7 mouse cellular contexts compared by ENCODE assay signal in the genomic region with DNA sequence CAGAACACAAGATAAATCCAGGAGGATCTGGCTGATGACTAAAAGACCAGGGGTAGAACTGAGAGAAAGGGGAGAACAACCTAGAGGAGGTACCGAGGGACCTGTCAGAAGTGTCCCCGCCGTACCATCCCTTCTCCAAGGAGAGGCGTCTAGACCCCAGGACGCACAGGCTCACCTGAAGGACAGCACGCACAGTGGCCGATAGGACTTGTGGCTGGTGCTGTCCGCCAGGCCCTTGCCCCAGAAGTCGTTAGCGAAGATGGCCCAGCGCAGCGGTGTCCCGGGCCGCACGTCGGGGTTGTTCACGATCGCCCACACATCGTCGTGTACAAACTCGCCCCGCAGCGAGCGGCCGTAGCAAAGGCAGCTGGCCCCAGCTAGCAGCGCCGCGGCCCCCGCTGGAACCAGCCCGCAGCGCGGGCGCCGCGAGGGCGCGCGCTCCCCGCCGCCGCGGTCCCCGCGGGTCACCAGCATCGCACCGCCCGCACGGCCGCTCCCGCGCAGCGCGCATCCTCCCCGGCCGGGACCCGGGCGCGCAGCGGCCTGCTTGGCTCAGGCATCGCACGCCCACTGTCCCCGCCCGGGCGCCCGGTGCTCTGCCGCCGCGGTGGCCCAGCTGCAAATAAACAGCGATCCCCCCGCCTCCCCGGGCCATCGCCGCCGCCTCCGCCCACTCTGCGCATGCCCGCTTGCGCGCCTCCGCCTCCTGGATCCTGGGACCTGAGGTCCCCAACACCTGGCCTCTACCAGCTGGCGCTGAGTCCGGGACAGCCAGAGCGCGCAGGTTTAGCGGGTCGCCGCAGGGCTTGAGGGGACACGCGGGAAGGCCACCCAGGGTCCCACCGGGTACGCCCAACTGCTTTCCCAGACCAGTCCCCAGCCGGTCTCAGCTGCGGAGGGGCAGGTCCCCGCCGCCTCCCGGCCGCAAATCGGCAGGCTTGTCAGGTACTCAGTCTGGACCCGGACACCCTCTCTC. TPM values are rescaled to one million over a fixed set of nuclear protein-coding genes. Genes with fewer than 3 reads are reported as not detected.
A peak's percentile ranks its signal among the peaks of the same experiment; 100 is the strongest.
DNase-seq lines count a peak whose midpoint lies in the region; ATAC-seq and TF ChIP-seq lines count a peak whose summit lies in the region.

A gene (minus strand): TSS at position 664 of the 976 bp plus-strand sequence.

- peak within 1 kb of the TSS; percentile 84 for H3K4me2 ChIP-seq in embryonic facial prominence, embryonic 12.5 days (replicated peaks)
- peak within 1 kb of the TSS; percentile 95 for H3K4me2 ChIP-seq in limb, embryonic 15.5 days
- H3K4me2 ChIP-seq in midbrain, embryonic 16.5 days (ENCODE audit: low read length) = peak within 1 kb of the TSS; percentile 72

- no peaks in the 10 kb centered on the region for H3K79me2 ChIP-seq in heart, adult 2 months (replicated peaks; ENCODE audit: control insufficient read depth, insufficient read depth, low read length)

- H3K4me1 ChIP-seq in bone marrow, adult 2 months (ENCODE audit: control insufficient read depth, insufficient read depth, low read length) = no peaks in the 10 kb centered on the region
- H3K4me1 ChIP-seq in embryonic facial prominence, embryonic 12.5 days = peaks cover 25% of the 10 kb centered on the region; the same call in 1 of the 2 replicates
- peaks cover 5% of the 10 kb centered on the region for H3K4me1 ChIP-seq in heart, adult 2 months (ENCODE audit: control insufficient read depth, insufficient read depth, low read length)
- no peaks in the 10 kb centered on the region for H3K4me1 ChIP-seq in kidney, adult 2 months (ENCODE audit: control insufficient read depth, insufficient read depth, low read length)
- peaks cover 35% of the 10 kb centered on the region for H3K4me1 ChIP-seq in limb, embryonic 15.5 days
- peaks cover 16% of the 10 kb centered on the region for H3K4me1 ChIP-seq in midbrain, embryonic 16.5 days (ENCODE audit: control insufficient read depth, insufficient read depth, low read length)

- DNase-seq in heart, adult 2 months = peak; percentile 92 to 94
- peak; percentile 83 for DNase-seq in kidney, adult 2 months
- peak; percentile 14 to 22 for DNase-seq in spleen, postnatal 36 days (ENCODE audit: low spot score in 2 of 2)

- no peak for TF ChIP-seq CTCF in bone marrow, adult 2 months (IDR thresholded peaks at IDR 0.05; ENCODE audit: control insufficient read depth, insufficient read depth, low read length)
- TF ChIP-seq CTCF in heart, adult 2 months (IDR thresholded peaks at IDR 0.05) = peak; percentile 26; the same call in 1 of the 2 replicates
- no peak for TF ChIP-seq CTCF in kidney, adult 2 months (conservative IDR thresholded peaks at IDR 0.05; ENCODE audit: insufficient read depth, insufficient read length, low read depth, low read length)

- no peak for TF ChIP-seq POLR2A in bone marrow, adult 2 months (IDR thresholded peaks at IDR 0.05; ENCODE audit: borderline replicate concordance, control insufficient read depth, low read depth, low read length)
- peak; percentile 73 for TF ChIP-seq POLR2A in heart, adult 2 months (IDR thresholded peaks at IDR 0.05; ENCODE audit: insufficient read depth, low read depth, low read length)
- no peak for TF ChIP-seq POLR2A in kidney, adult 2 months (IDR thresholded peaks at IDR 0.05; ENCODE audit: low read depth, low read length)

- TF ChIP-seq EP300 in heart, adult 2 months (IDR thresholded peaks at IDR 0.05; ENCODE audit: insufficient read depth, low read depth, low read length) = no peak

- peak within 1 kb of the TSS; percentile 11 for H3K4me3 ChIP-seq in bone marrow, adult 2 months (replicated peaks; ENCODE audit: control insufficient read depth, low read depth, low read length)
- peak within 1 kb of the TSS; percentile 62 for H3K4me3 ChIP-seq in embryonic facial prominence, embryonic 12.5 days
- peak within 1 kb of the TSS; percentile 95 for H3K4me3 ChIP-seq in heart, adult 2 months
- peak within 1 kb of the TSS; percentile 55 for H3K4me3 ChIP-seq in kidney, adult 2 months (ENCODE audit: insufficient read depth, low read depth, low read length)
- H3K4me3 ChIP-seq in limb, embryonic 15.5 days = peak within 1 kb of the TSS; percentile 74
- H3K4me3 ChIP-seq in midbrain, embryonic 16.5 days (ENCODE audit: low read depth, low read length) = peak within 1 kb of the TSS; percentile 78

- no peaks in the 10 kb centered on the region for H3K36me3 ChIP-seq in embryonic facial prominence, embryonic 12.5 days
- H3K36me3 ChIP-seq in heart, adult 2 months (ENCODE audit: control insufficient read depth, insufficient read depth, low read length) = peaks cover 15% of the 10 kb centered on the region
- no peaks in the 10 kb centered on the region for H3K36me3 ChIP-seq in kidney, adult 2 months (ENCODE audit: control insufficient read depth, insufficient read depth, low read length)
- H3K36me3 ChIP-seq in limb, embryonic 15.5 days = no peaks in the 10 kb centered on the region
- H3K36me3 ChIP-seq in midbrain, embryonic 16.5 days (ENCODE audit: control insufficient read depth, insufficient read depth, low read length) = no peaks in the 10 kb centered on the region

- H3K9ac ChIP-seq in embryonic facial prominence, embryonic 12.5 days = peak within 1 kb of the TSS; percentile 78
- H3K9ac ChIP-seq in heart, adult 2 months (ENCODE audit: low read depth, low read length) = peak within 1 kb of the TSS; percentile 90
- peak within 1 kb of the TSS; percentile 54 for H3K9ac ChIP-seq in limb, embryonic 15.5 days
- H3K9ac ChIP-seq in midbrain, embryonic 16.5 days (ENCODE audit: low read depth, low read length) = peak within 1 kb of the TSS; percentile 86

- H3K9me3 ChIP-seq in embryonic facial prominence, embryonic 12.5 days = no peaks in the 10 kb centered on the region
- no peaks in the 10 kb centered on the region for H3K9me3 ChIP-seq in limb, embryonic 15.5 days
- no peaks in the 10 kb centered on the region for H3K9me3 ChIP-seq in midbrain, embryonic 16.5 days (replicated peaks; ENCODE audit: control insufficient read depth, low read length, poor library complexity, severe bottlenecking)

- H3K27ac ChIP-seq in bone marrow, adult 2 months (ENCODE audit: control insufficient read depth, insufficient read depth, low read depth, low read length, poor library complexity) = no peak within 1 kb of the TSS
- H3K27ac ChIP-seq in embryonic facial prominence, embryonic 12.5 days = no peak within 1 kb of the TSS
- peak within 1 kb of the TSS; percentile 93 for H3K27ac ChIP-seq in heart, adult 2 months
- peak within 1 kb of the TSS; percentile 21 for H3K27ac ChIP-seq in kidney, adult 2 months (ENCODE audit: insufficient read depth, low read depth, low read length)
- H3K27ac ChIP-seq in limb, embryonic 15.5 days = peak within 1 kb of the TSS; percentile 38
- H3K27ac ChIP-seq in midbrain, embryonic 16.5 days (ENCODE audit: low read length) = peak within 1 kb of the TSS; percentile 76

- ATAC-seq in embryonic facial prominence, embryonic 12.5 days (ENCODE audit: insufficient number of reproducible peaks, insufficient read depth, low FRiP score, low TSS enrichment) = peak; percentile 71
- peak; percentile 53 for ATAC-seq in limb, embryonic 15.5 days (ENCODE audit: insufficient number of reproducible peaks, low FRiP score, low TSS enrichment, low read depth)
- peak; percentile 80 for ATAC-seq in midbrain, embryonic 16.5 days

- WGBS in bone marrow, adult 2 months = 2% methylated on average over 99 of the region's 99 CpGs
- WGBS in embryonic facial prominence, embryonic 12.5 days = under 1% methylated on average over 94 of the region's 99 CpGs
- 0% methylated on average over 80 of the region's 99 CpGs for WGBS in heart, adult 2 months
- 1% methylated on average over 99 of the region's 99 CpGs for WGBS in kidney, adult 2 months
- 1% methylated on average over 96 of the region's 99 CpGs for WGBS in limb, embryonic 15.5 days
- under 1% methylated on average over 90 of the region's 99 CpGs for WGBS in midbrain, embryonic 16.5 days

- peaks cover 49% of the 10 kb centered on the region for H3K27me3 ChIP-seq in embryonic facial prominence, embryonic 12.5 days
- no peaks in the 10 kb centered on the region for H3K27me3 ChIP-seq in heart, adult 2 months (ENCODE audit: control insufficient read depth, insufficient read depth, low read length)
- H3K27me3 ChIP-seq in kidney, adult 2 months (replicated peaks; ENCODE audit: control insufficient read depth, insufficient read depth, low read length) = no peaks in the 10 kb centered on the region
- H3K27me3 ChIP-seq in limb, embryonic 15.5 days = peaks cover 31% of the 10 kb centered on the region
- H3K27me3 ChIP-seq in midbrain, embryonic 16.5 days (ENCODE audit: control insufficient read depth, insufficient read depth, low read depth, low read length) = no peaks in the 10 kb centered on the region

- intact Hi-C loops in heart, adult 2 months (cut with DNase I) = loop anchor here (1.0 to 5.0 kb wide), 2 partner anchors 38 to 192 kb away; no protein-coding TSS in a partner anchor

RNA-seq across cellular contexts. Expression of the gene that starts here (rescaled TPM):
- polyA plus RNA-seq in bone marrow, adult 2 months (2011; ENCODE audit: insufficient read depth, insufficient read length, low replicate concordance, missing spikeins) = 0.47 and 0.72 TPM in 2 replicates
- 2.7 and 3.2 TPM in 2 replicates for polyA plus RNA-seq in embryonic facial prominence, embryonic 12.5 days (2016; fragmentation: Nextera tagmentation; extraction: Ambion mirVana)
- total RNA-seq in heart, adult 2 months (2021) = 100 to 1,000 TPM in 1 of 2 experiments, 10 to 100 TPM in 1; 89.4 to 131 TPM
- 46.3 and 86.1 TPM in 2 replicates for polyA plus RNA-seq in heart, adult 2 months (2012; rRNA removed)
- 10.6 and 11.0 TPM in 2 replicates for polyA plus RNA-seq in kidney, adult 2 months (2012; rRNA removed)
- 1.1 and 1.3 TPM in 2 replicates for polyA plus RNA-seq in limb, embryonic 15.5 days (2015; fragmentation: Nextera tagmentation; extraction: Ambion mirVana)
- 2.6 and 2.9 TPM in 2 replicates for polyA plus RNA-seq in midbrain, embryonic 16.5 days (2015; fragmentation: Nextera tagmentation; extraction: Ambion mirVana)

Comparison
In these comparisons a context has a peak if more than half of its experiments do, and no peak if none do; other contexts are left out.
1. H3K27ac ChIP-seq: peak in heart, adult 2 months (single experiment), kidney, adult 2 months (single experiment), limb, embryonic 15.5 days (single experiment) and midbrain, embryonic 16.5 days (single experiment); none in bone marrow, adult 2 months (single experiment) and embryonic facial prominence, embryonic 12.5 days (single experiment).
2. H3K4me3 ChIP-seq: peak in every context shown above with its lines; median percentile 95 in heart, adult 2 months; 78 in midbrain, embryonic 16.5 days; 74 in limb, embryonic 15.5 days; 62 in embryonic facial prominence, embryonic 12.5 days; 55 in kidney, adult 2 months; 11 in bone marrow, adult 2 months.
3. DNase-seq: peak in every context shown above with its lines; median percentile 93 in heart, adult 2 months; 83 in kidney, adult 2 months; 18 in spleen, postnatal 36 days.
4. Peak in every context shown above with its lines, with median percentiles within 50 percentile points of each other: ATAC-seq, H3K4me2 ChIP-seq and H3K9ac ChIP-seq.